Mouse (Mus musculus): ENCODE results near the gene Gm14391.

- no peak for TF ChIP-seq CTCF (IDR thresholded peaks at IDR 0.05; ENCODE audit: borderline replicate concordance, insufficient read depth, low read length)
- TF ChIP-seq POLR2A (IDR thresholded peaks at IDR 0.05; ENCODE audit: low read depth, low read length), result no peak
These were observed 30.4 kb downstream of the Gm14391 start for GRCm38 (mm10) chr2:175176312-175176711.
